Mouse (Mus musculus): ENCODE measurements around the gene Lrmda. TPM values are rescaled to one million over a fixed set of nuclear protein-coding genes. Genes with fewer than 3 reads are reported as not detected.

Lrmda gene
- polyA plus RNA-seq, 1 experiment from 2014 or later = 0.60 TPM

GRCm38 (mm10) chr14:22742527-22742926, 723.0 kb downstream of the Lrmda start:
- Histone ChIP-seq H3K27me3 (ENCODE audit: insufficient read depth, poor library complexity, severe bottlenecking) (no peaks in the 10 kb centered on the region), H3K27ac (no peak overlapping the region), H3K4me1 (peaks cover 17% of the 10 kb centered on the region), H3K36me3 (no peaks in the 10 kb centered on the region), H3K4me3 (no peak overlapping the region), H3K9me3 (no peaks in the 10 kb centered on the region)
- DNase-seq (ENCODE audit: low spot score) = no peak

- H3K4me1 ChIP-seq = peaks cover 17% of the 10 kb centered on the region
- H3K27ac ChIP-seq = no peak overlapping the region
- H3K36me3 ChIP-seq = no peaks in the 10 kb centered on the region
- H3K27me3 ChIP-seq (ENCODE audit: insufficient read depth, poor library complexity, severe bottlenecking) = no peaks in the 10 kb centered on the region
- WGBS = 52% methylated on average over 4 of the region's 4 CpGs
- DNase-seq (ENCODE audit: low spot score) = no peak
- no peak overlapping the region for H3K4me3 ChIP-seq
- no peaks in the 10 kb centered on the region for H3K9me3 ChIP-seq
Observed at GRCm38 (mm10) chr14:22743264-22743663, 723.8 kb downstream of the Lrmda start.

GRCm38 (mm10) chr14:22744701-22745100, 725.2 kb downstream of the Lrmda start:
- H3K36me3 ChIP-seq = no peaks in the 10 kb centered on the region
- H3K4me1 ChIP-seq = peaks cover 13% of the 10 kb centered on the region
- H3K4me3 ChIP-seq = no peak overlapping the region
- 35% methylated on average over 5 of the region's 5 CpGs for WGBS
- H3K27ac ChIP-seq = no peak overlapping the region
- no peaks in the 10 kb centered on the region for H3K27me3 ChIP-seq (ENCODE audit: insufficient read depth, poor library complexity, severe bottlenecking)
- DNase-seq (ENCODE audit: low spot score) = no peak
- H3K9me3 ChIP-seq = no peaks in the 10 kb centered on the region

- no peak overlapping the region for H3K4me3 ChIP-seq
- peaks cover 13% of the 10 kb centered on the region for H3K4me1 ChIP-seq
- H3K9me3 ChIP-seq = no peaks in the 10 kb centered on the region
- no peaks in the 10 kb centered on the region for H3K27me3 ChIP-seq (ENCODE audit: insufficient read depth, poor library complexity, severe bottlenecking)
- H3K36me3 ChIP-seq = no peaks in the 10 kb centered on the region
- 41% methylated on average over 1 of the region's 1 CpGs for WGBS
- DNase-seq (ENCODE audit: low spot score) = no peak
- peak overlapping the region; percentile 71; the same call in 1 of the 2 replicates for H3K27ac ChIP-seq
Observed at GRCm38 (mm10) chr14:22745263-22745881, 725.9 kb downstream of the Lrmda start.

- no peak overlapping the region for H3K4me3 ChIP-seq
- peaks cover 13% of the 10 kb centered on the region for H3K4me1 ChIP-seq
- H3K27ac ChIP-seq = peak overlapping the region; percentile 71
- no peaks in the 10 kb centered on the region for H3K27me3 ChIP-seq (ENCODE audit: insufficient read depth, poor library complexity, severe bottlenecking)
- DNase-seq (ENCODE audit: low spot score) = no peak
- no peaks in the 10 kb centered on the region for H3K9me3 ChIP-seq
- no peaks in the 10 kb centered on the region for H3K36me3 ChIP-seq
- 8% methylated on average over 5 of the region's 5 CpGs for WGBS
Observed at GRCm38 (mm10) chr14:22745882-22746480, 726.5 kb downstream of the Lrmda start.

- H3K36me3 ChIP-seq = no peaks in the 10 kb centered on the region
- no peaks in the 10 kb centered on the region for H3K9me3 ChIP-seq
- H3K4me3 ChIP-seq = no peak overlapping the region
- no peak overlapping the region for H3K27ac ChIP-seq
- no peak for DNase-seq (ENCODE audit: low spot score)
- no peaks in the 10 kb centered on the region for H3K27me3 ChIP-seq (ENCODE audit: insufficient read depth, poor library complexity, severe bottlenecking)
- peaks cover 13% of the 10 kb centered on the region for H3K4me1 ChIP-seq
- WGBS = 73% methylated on average over 5 of the region's 5 CpGs
Observed at GRCm38 (mm10) chr14:22747816-22748215, 728.3 kb downstream of the Lrmda start.

- no peaks in the 10 kb centered on the region for H3K36me3 ChIP-seq
- no peak overlapping the region for H3K4me3 ChIP-seq
- H3K4me1 ChIP-seq = peaks cover 12% of the 10 kb centered on the region
- DNase-seq (ENCODE audit: low spot score) = peak; percentile 77
- H3K27me3 ChIP-seq (ENCODE audit: insufficient read depth, poor library complexity, severe bottlenecking) = no peaks in the 10 kb centered on the region
- H3K27ac ChIP-seq = peak overlapping the region; percentile 29; the same call in 1 of the 2 replicates
- no peaks in the 10 kb centered on the region for H3K9me3 ChIP-seq
Observed at GRCm38 (mm10) chr14:22750409-22750808, 730.9 kb downstream of the Lrmda start.

GRCm38 (mm10) chr14:22751290-22751689, 731.8 kb downstream of the Lrmda start:
- DNase-seq (ENCODE audit: low spot score) = no peak
- WGBS = 68% methylated on average over 10 of the region's 10 CpGs

GRCm38 (mm10) chr14:22754633-22755032, 735.1 kb downstream of the Lrmda start:
- no peak overlapping the region for H3K27ac ChIP-seq
- no peaks in the 10 kb centered on the region for H3K27me3 ChIP-seq (ENCODE audit: insufficient read depth, poor library complexity, severe bottlenecking)
- no peaks in the 10 kb centered on the region for H3K9me3 ChIP-seq
- peaks cover 8% of the 10 kb centered on the region for H3K4me1 ChIP-seq
- no peaks in the 10 kb centered on the region for H3K36me3 ChIP-seq
- WGBS = 91% methylated on average over 5 of the region's 5 CpGs
- DNase-seq (ENCODE audit: low spot score) = no peak
- H3K4me3 ChIP-seq = no peak overlapping the region

More at GRCm38 (mm10) chr14:22751290-22751689, 731.8 kb downstream of the Lrmda start:
- Histone ChIP-seq H3K27me3 (ENCODE audit: insufficient read depth, poor library complexity, severe bottlenecking) (no peaks in the 10 kb centered on the region), H3K4me1 (peaks cover 3% of the 10 kb centered on the region), H3K27ac (no peak overlapping the region), H3K4me3 (no peak overlapping the region), H3K9me3 (no peaks in the 10 kb centered on the region), H3K36me3 (no peaks in the 10 kb centered on the region)

GRCm38 (mm10) chr14:22757493-22757892, 738.0 kb downstream of the Lrmda start:
- no peak overlapping the region for H3K4me3 ChIP-seq
- H3K27ac ChIP-seq = no peak overlapping the region
- no peaks in the 10 kb centered on the region for H3K9me3 ChIP-seq
- peaks cover 17% of the 10 kb centered on the region for H3K4me1 ChIP-seq
- H3K27me3 ChIP-seq (ENCODE audit: insufficient read depth, poor library complexity, severe bottlenecking) = no peaks in the 10 kb centered on the region
- DNase-seq (ENCODE audit: low spot score) = no peak
- no peaks in the 10 kb centered on the region for H3K36me3 ChIP-seq
- 89% methylated on average over 3 of the region's 3 CpGs for WGBS

GRCm38 (mm10) chr14:22759216-22759615, 739.7 kb downstream of the Lrmda start:
- Histone ChIP-seq H3K36me3 (no peaks in the 10 kb centered on the region), H3K4me3 (no peak overlapping the region), H3K9me3 (no peaks in the 10 kb centered on the region), H3K27ac (peak overlapping the region; percentile 59; the same call in 1 of the 2 replicates), H3K4me1 (peaks cover 17% of the 10 kb centered on the region), H3K27me3 (ENCODE audit: insufficient read depth, poor library complexity, severe bottlenecking) (no peaks in the 10 kb centered on the region)
- no peak for DNase-seq (ENCODE audit: low spot score)
- WGBS = 7% methylated on average over 2 of the region's 2 CpGs

- H3K4me3 ChIP-seq = no peak overlapping the region
- H3K9me3 ChIP-seq = no peaks in the 10 kb centered on the region
- no peak for DNase-seq (ENCODE audit: low spot score)
- no peaks in the 10 kb centered on the region for H3K27me3 ChIP-seq (ENCODE audit: insufficient read depth, poor library complexity, severe bottlenecking)
- no peaks in the 10 kb centered on the region for H3K36me3 ChIP-seq
- H3K4me1 ChIP-seq = peaks cover 17% of the 10 kb centered on the region
- H3K27ac ChIP-seq = 0 out of 2 replicates have a peak overlapping the region, but pooled peaks have one; percentile 47
Observed at GRCm38 (mm10) chr14:22759673-22760072, 740.2 kb downstream of the Lrmda start.

- H3K27me3 ChIP-seq (ENCODE audit: insufficient read depth, poor library complexity, severe bottlenecking) = no peaks in the 10 kb centered on the region
- no peaks in the 10 kb centered on the region for H3K36me3 ChIP-seq
- no peak overlapping the region for H3K4me3 ChIP-seq
- 62% methylated on average over 7 of the region's 7 CpGs for WGBS
- no peak for DNase-seq (ENCODE audit: low spot score)
- H3K4me1 ChIP-seq = peaks cover 17% of the 10 kb centered on the region
- H3K27ac ChIP-seq = peak overlapping the region; percentile 47; the same call in 1 of the 2 replicates
- no peaks in the 10 kb centered on the region for H3K9me3 ChIP-seq
Observed at GRCm38 (mm10) chr14:22760241-22761039, 740.9 kb downstream of the Lrmda start.

All from heart, embryonic 10.5 days (tissue).